Mouse (Mus musculus) embryonic facial prominence, embryonic 13.5 days (tissue): ENCODE results near the gene Sik2. TPM values are rescaled to one million over a fixed set of nuclear protein-coding genes. Genes with fewer than 3 reads are reported as not detected.

Experiments
- ATAC-seq: fragments of 200-750 bp; cut with Nextera tagmentation; 2 replicates; pipeline ENCODE4 v1.8.0; 2017; ENCODE audit warnings: low read depth; ENCODE audit not compliant: insufficient number of reproducible peaks, insufficient read depth, low FRiP score, low TSS enrichment
- H3K27ac ChIP-seq: fragments of 300-500 bp; sonication (generic); 2 replicates; pipeline ENCODE4 v1.5.1; 2015; ENCODE audit warnings: moderate library complexity, mild to moderate bottlenecking, inconsistent platforms
- H3K27me3 ChIP-seq: fragments of 300-500 bp; sonication (generic); 2 replicates; pipeline ENCODE4 v1.6.1; 2015; ENCODE audit warnings: mild to moderate bottlenecking, inconsistent platforms
- H3K36me3 ChIP-seq: fragments of 300-500 bp; sonication (generic); 2 replicates; pipeline ENCODE4 v1.6.1; 2015; ENCODE audit warnings: mild to moderate bottlenecking, inconsistent platforms
- H3K4me1 ChIP-seq: fragments of 300-500 bp; sonication (generic); 2 replicates; pipeline ENCODE4 v1.6.1; 2015; ENCODE audit warnings: inconsistent platforms
- H3K4me2 ChIP-seq: fragments of 300-500 bp; sonication (generic); 2 replicates; pipeline ENCODE4 v1.6.1; 2015; ENCODE audit warnings: moderate library complexity, mild to moderate bottlenecking, inconsistent platforms
- H3K4me3 ChIP-seq: fragments of 300-500 bp; sonication (generic); 2 replicates; pipeline ENCODE4 v1.5.1; 2015; ENCODE audit warnings: mild to moderate bottlenecking, inconsistent platforms
- H3K9ac ChIP-seq: fragments of 300-500 bp; sonication (generic); 2 replicates; pipeline ENCODE4 v1.6.1; 2015; ENCODE audit warnings: mild to moderate bottlenecking, inconsistent platforms
- H3K9me3 ChIP-seq: fragments of 300-500 bp; sonication (generic); 2 replicates; pipeline ENCODE4 v1.6.1; 2016; ENCODE audit warnings: inconsistent platforms
- WGBS: fragments of 180-500 bp; shearing (Covaris S2); methylation state at CpG from one replicate; pipeline ENCODE4 v1.1.7; 2015; ENCODE audit warnings: mixed read lengths; 5-methylcytosine and 5-hydroxymethylcytosine counted together
- polyA plus RNA-seq: library from polyadenylated mRNA; unstranded; fragments of >200 nt; fragmentation: Nextera tagmentation; extraction: Ambion mirVana; gene quantifications from 2 replicates; pipeline ENCODE4 v1.2.1, GENCODE M21; 2015

The Sik2 gene
- polyA plus RNA-seq, 1 experiment from 2014 or later, result 19.4 TPM

DNA sequence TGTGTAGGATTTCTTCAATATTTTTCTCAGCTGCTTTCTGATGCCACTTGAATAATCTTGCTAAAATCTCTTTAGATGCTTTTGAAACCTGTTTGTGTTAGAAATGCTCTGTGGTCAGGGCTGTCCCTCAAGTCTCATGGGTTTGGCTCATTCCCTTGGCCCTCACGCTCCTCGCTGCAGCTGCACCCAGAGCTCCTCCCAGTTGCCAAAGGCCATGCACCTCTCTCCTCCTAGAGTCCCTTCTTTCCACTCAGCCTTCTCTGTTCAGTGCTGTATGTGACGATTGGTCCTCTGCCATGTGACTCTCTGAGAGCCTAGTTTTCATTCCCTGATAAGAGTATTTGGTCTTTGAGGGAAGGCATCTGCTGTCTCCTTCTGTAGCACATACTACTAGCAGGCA lies 131.4 kb downstream of the Sik2 start:
- Histone ChIP-seq H3K4me2 (no peak overlapping the region), H3K36me3 (peaks cover 92% of the 10 kb centered on the region), H3K4me3 (no peak overlapping the region), H3K4me1 (peaks cover 5% of the 10 kb centered on the region; the same call in 1 of the 2 replicates), H3K27me3 (no peaks in the 10 kb centered on the region), H3K9me3 (no peaks in the 10 kb centered on the region), H3K27ac (no peak overlapping the region), H3K9ac (no peak overlapping the region)
- 80% methylated on average over 3 of the region's 3 CpGs for WGBS
- ATAC-seq, result no peak

DNA sequence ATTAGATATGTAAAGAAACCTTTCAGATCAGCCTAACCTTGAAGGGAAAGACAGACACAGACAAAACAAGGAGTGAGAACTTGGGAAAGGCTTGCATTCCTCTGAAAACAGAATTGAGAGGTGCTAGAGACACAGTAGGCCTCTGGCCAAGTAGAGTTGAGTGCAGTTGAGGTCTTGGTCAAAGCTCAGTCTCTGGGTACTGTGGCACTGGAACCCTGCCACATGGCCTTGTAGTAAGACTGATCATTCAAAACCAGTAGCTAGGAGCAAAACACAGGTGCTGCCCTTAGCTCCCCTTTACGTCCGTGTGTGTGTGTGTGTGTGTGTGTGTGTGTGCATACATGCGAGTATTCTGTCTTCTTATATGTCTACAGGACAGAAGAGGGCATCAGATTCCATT lies 132.6 kb downstream of the Sik2 start:
- 88% methylated on average over 3 of the region's 3 CpGs for WGBS
- Histone ChIP-seq H3K4me2 (no peak overlapping the region), H3K4me1 (peaks cover 5% of the 10 kb centered on the region; the same call in 1 of the 2 replicates), H3K36me3 (peaks cover 86% of the 10 kb centered on the region), H3K9me3 (no peaks in the 10 kb centered on the region), H3K27ac (no peak overlapping the region), H3K4me3 (no peak overlapping the region), H3K27me3 (no peaks in the 10 kb centered on the region), H3K9ac (no peak overlapping the region)
- ATAC-seq, result no peak

DNA sequence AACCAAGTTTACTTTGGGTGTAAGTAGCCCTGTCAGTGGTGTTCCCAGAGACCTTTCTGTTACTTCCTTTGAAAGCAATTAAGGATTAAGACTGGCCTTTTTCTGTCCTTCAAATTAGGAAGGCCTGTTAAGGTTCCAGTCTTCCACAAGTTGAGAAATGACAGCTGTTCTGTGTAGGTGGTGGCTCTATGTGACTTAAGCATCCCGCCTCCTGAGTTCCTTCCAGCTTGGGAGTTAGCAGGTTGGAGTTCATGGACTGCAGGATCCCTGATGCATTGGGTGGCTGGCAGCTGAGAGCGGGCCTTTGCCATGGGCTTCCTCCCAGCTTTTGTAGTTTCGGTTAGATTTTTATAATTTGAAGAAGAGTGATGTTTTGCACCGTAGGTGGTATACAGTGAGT lies 133.4 kb downstream of the Sik2 start:
- peaks cover 90% of the 10 kb centered on the region for H3K36me3 ChIP-seq
- H3K27me3 ChIP-seq, result no peaks in the 10 kb centered on the region
- H3K4me2 ChIP-seq, result no peak overlapping the region
- H3K4me3 ChIP-seq, result no peak overlapping the region
- no peak overlapping the region for H3K27ac ChIP-seq
- H3K9me3 ChIP-seq, result no peaks in the 10 kb centered on the region
- ATAC-seq, result no peak
- H3K9ac ChIP-seq, result no peak overlapping the region
- 92% methylated on average over 4 of the region's 4 CpGs for WGBS
- H3K4me1 ChIP-seq, result peaks cover 5% of the 10 kb centered on the region; the same call in 1 of the 2 replicates

DNA sequence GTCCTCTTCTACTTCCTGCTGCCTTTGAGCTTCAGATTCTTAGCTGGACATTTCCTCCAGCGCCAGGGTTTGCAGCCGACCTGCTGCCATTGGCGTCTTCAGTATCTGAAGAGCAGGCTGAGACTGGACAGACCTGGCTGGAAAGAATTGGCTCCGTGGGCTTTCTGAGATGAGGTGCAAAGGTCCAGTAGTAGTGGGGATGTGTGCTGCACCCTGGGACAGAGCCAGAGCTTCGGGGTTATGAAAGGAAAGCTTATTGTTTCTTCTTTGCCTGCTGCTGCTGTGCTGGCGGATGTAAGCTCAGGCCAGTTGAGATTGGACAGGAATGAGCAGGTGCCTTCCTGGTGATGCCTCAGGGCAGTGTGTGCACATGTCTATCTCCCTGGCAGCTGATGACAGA lies 134.8 kb downstream of the Sik2 start:
- no peak overlapping the region for H3K4me3 ChIP-seq
- no peak for ATAC-seq
- no peaks in the 10 kb centered on the region for H3K27me3 ChIP-seq
- H3K9ac ChIP-seq, result no peak overlapping the region
- peaks cover 88% of the 10 kb centered on the region for H3K36me3 ChIP-seq
- H3K4me2 ChIP-seq, result no peak overlapping the region
- H3K27ac ChIP-seq, result no peak overlapping the region
- 87% methylated on average over 6 of the region's 6 CpGs for WGBS
- H3K4me1 ChIP-seq, result no peaks in the 10 kb centered on the region
- H3K9me3 ChIP-seq, result no peaks in the 10 kb centered on the region

DNA sequence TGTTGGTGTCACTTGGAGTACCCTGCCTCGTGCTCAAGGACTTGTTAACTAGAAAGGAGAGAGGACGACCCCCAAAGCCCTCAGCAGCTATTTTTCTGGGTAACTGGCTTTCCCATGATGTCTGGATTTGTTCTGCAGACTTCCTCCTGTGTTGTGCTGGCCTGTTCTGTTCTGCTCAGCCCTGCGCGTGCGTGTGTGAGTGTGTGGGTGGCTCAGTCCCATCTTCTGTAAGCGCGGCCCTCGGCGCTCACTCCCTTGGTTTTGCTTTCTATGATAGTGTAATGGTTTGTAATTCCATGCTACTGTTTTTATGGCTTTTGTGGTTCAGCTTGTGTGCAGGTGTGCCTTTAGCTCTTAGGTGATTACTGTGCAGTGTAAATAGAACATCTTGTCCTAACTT lies 135.7 kb downstream of the Sik2 start:
- Histone ChIP-seq H3K4me3 (no peak overlapping the region), H3K4me2 (no peak overlapping the region), H3K4me1 (no peaks in the 10 kb centered on the region), H3K9ac (no peak overlapping the region), H3K9me3 (no peaks in the 10 kb centered on the region), H3K27ac (no peak overlapping the region), H3K27me3 (no peaks in the 10 kb centered on the region), H3K36me3 (peaks cover 87% of the 10 kb centered on the region)
- WGBS, result 90% methylated on average over 9 of the region's 9 CpGs
- ATAC-seq, result no peak

DNA sequence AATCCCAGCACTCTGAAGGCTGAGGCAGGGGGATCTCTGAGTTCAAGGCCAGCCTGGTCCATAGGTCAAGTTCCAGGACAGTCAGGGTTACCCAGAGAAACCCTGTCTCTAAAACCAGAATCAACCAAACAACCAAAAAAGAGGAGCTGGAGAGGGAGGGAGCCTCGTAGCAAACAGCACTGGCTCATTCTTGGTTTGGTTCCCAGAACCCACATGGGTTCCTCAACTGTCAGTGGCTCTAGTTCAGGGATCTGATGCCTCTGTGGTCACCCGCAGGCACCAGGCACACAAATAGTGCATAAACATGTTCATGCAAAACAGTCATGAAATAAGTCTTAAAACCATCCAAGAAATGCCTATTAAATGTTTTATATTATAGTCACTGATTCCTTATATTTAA lies 140.7 kb downstream of the Sik2 start:
- Histone ChIP-seq H3K4me1 (no peaks in the 10 kb centered on the region), H3K9me3 (no peaks in the 10 kb centered on the region), H3K4me3 (no peak overlapping the region), H3K36me3 (peaks cover 81% of the 10 kb centered on the region), H3K9ac (no peak overlapping the region), H3K27me3 (no peaks in the 10 kb centered on the region), H3K4me2 (no peak overlapping the region), H3K27ac (no peak overlapping the region)
- ATAC-seq, result no peak
- WGBS, result 87% methylated on average over 2 of the region's 2 CpGs

DNA sequence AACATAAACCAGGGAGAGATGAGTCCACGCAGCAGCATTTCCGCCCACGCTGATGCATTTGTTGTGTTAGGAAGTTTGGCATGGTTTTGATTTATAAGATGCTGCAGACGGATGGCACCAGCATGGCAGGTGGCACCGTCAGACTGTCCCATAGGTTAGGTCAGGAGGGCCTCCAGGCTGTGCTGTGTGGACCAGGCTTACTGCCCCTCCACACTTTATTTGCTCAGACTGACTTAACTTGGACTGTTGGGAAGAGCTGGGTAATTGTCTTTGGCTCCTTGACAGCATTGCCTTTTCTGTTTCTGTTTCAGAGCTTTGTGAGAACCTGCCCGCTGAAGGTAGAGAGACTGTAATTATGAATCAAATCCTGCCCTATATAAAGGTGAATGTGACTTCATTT lies 141.9 kb downstream of the Sik2 start:
- H3K27me3 ChIP-seq, result no peaks in the 10 kb centered on the region
- H3K4me2 ChIP-seq, result no peak overlapping the region
- no peaks in the 10 kb centered on the region for H3K9me3 ChIP-seq
- 91% methylated on average over 6 of the region's 6 CpGs for WGBS
- no peak for ATAC-seq
- H3K9ac ChIP-seq, result no peak overlapping the region
- no peaks in the 10 kb centered on the region for H3K4me1 ChIP-seq
- H3K36me3 ChIP-seq, result peaks cover 83% of the 10 kb centered on the region
- H3K4me3 ChIP-seq, result no peak overlapping the region
- no peak overlapping the region for H3K27ac ChIP-seq

DNA sequence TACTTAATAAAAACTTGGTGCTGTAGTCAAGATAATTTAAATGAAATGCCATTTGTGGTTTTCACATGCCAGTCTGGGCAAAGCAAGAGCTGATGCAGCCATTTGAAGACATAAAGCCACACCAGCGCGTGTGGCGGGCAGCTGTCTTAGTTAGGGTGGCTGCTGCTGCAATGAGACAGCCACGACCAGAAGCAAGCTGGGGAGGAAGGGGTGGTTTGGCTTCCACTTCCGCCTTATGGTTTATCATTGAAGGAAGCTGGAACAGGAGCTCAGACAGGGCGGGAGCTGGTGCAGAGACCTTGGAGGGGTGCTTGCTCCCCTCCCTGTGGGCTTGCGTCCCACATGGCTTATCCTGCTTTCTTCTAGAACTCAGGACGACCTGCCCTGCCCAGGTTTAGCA lies 143.1 kb downstream of the Sik2 start:
- H3K4me2 ChIP-seq, result no peak overlapping the region
- H3K9me3 ChIP-seq, result no peaks in the 10 kb centered on the region
- H3K27ac ChIP-seq, result no peak overlapping the region
- no peaks in the 10 kb centered on the region for H3K27me3 ChIP-seq
- no peaks in the 10 kb centered on the region for H3K4me1 ChIP-seq
- WGBS, result 76% methylated on average over 8 of the region's 8 CpGs
- no peak for ATAC-seq
- no peak overlapping the region for H3K4me3 ChIP-seq
- H3K36me3 ChIP-seq, result peaks cover 90% of the 10 kb centered on the region
- no peak overlapping the region for H3K9ac ChIP-seq

DNA sequence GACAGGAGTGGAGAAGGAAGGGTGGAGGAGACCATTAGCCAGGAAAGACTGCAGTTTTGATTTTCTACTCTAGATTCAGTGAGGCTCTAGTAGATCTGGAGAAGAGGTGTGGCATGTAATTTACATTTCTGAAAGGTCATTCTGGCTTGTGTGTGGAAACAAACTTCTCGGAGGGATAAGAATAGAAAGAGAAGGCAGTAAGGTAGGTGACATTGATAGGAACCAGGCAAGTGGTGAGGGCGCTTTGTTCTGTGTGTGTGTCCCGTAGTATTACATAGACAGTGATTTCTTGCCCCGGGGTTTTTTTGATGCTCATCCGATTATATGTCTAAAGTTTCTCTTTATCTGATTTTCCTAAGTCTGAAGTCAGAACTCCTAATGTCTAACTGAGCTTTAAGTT lies 144.0 kb downstream of the Sik2 start:
- H3K36me3 ChIP-seq, result peaks cover 90% of the 10 kb centered on the region
- no peaks in the 10 kb centered on the region for H3K4me1 ChIP-seq
- H3K27ac ChIP-seq, result no peak overlapping the region
- no peak overlapping the region for H3K9ac ChIP-seq
- H3K27me3 ChIP-seq, result no peaks in the 10 kb centered on the region
- 82% methylated on average over 5 of the region's 5 CpGs for WGBS
- H3K9me3 ChIP-seq, result no peaks in the 10 kb centered on the region
- H3K4me2 ChIP-seq, result no peak overlapping the region
- no peak overlapping the region for H3K4me3 ChIP-seq
- ATAC-seq, result no peak

DNA sequence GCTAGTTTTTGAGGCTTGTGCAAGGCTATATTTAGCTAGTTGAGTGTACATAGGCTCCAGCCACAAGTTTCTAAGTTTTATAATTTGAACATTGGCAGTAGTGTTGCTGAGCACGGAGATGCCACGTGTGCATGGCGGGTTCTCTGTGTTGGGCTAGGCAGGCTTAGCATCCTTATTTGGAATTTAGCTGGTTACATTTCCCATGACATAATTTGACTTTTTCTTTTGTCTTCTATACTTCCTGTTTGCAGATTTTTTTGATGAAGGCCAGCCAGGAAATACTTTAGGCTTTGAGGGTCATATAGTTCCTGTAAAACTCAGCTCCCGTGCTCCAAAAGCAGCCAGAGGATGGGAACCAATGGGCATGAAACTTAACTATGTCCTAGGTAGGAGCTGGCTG lies 145.0 kb downstream of the Sik2 start:
- H3K4me3 ChIP-seq, result no peak overlapping the region
- 86% methylated on average over 4 of the region's 4 CpGs for WGBS
- peaks cover 91% of the 10 kb centered on the region for H3K36me3 ChIP-seq
- no peak for ATAC-seq
- no peak overlapping the region for H3K27ac ChIP-seq
- no peaks in the 10 kb centered on the region for H3K9me3 ChIP-seq
- no peaks in the 10 kb centered on the region for H3K27me3 ChIP-seq
- H3K4me1 ChIP-seq, result no peaks in the 10 kb centered on the region
- H3K4me2 ChIP-seq, result no peak overlapping the region
- H3K9ac ChIP-seq, result no peak overlapping the region

DNA sequence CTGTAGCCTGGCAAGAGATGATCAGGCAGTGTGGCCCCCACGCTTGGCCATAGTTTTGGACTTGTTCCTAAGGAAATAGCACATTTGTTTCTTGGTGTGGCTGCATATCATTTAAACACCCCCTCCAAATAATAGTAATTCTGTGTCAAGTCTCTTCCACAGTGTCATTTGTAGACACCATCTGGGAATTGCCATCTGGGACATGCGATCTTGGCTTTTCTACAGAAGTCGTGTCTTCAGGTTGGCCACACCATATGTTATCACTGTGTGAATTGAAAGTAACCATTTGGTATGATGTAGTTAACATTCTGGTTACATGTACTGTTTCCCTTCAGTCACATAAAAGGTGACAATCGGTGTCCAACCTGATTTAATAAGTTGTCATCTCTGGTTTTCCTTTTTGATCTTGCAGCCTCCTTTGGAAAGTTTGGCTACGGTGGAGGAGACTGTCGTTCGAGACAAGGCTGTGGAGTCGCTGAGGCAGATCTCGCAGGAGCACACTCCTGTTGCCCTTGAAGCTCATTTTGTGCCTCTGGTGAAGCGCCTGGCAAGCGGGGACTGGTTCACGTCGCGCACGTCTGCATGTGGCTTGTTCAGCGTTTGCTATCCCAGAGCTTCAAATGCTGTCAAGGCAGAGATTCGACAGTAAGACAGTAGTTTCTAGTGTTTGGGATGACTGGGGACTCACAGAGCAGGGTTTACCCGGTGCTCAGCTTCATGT lies 147.6 kb downstream of the Sik2 start:
- H3K9me3 ChIP-seq, result no peaks in the 10 kb centered on the region
- H3K4me3 ChIP-seq, result no peak overlapping the region
- no peak overlapping the region for H3K27ac ChIP-seq
- peaks cover 7% of the 10 kb centered on the region for H3K4me1 ChIP-seq
- 91% methylated on average over 18 of the region's 18 CpGs for WGBS
- H3K36me3 ChIP-seq, result peaks cover 66% of the 10 kb centered on the region
- no peaks in the 10 kb centered on the region for H3K27me3 ChIP-seq
- no peak overlapping the region for H3K4me2 ChIP-seq
- H3K9ac ChIP-seq, result no peak overlapping the region
- ATAC-seq, result no peak

DNA sequence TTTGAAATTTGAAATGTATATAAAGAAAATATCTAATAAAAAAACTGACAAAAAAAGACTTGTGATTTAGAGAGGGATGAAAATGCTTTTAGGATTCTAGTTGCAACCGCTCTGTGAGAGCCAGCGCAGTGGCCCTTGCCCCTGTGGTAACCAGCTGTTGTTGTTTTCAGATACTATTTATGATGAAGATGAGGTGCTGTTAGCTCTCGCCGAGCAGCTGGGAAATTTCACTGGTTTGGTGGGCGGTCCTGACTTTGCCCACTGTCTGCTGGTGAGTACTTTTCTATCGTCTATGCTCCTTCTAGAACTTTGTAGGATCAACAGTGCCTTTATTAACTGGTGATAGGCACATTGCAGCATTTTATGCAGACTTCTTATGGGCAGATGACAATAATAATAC lies 150.2 kb downstream of the Sik2 start:
- Histone ChIP-seq H3K27ac (no peak overlapping the region), H3K4me3 (no peak overlapping the region), H3K4me1 (peaks cover 19% of the 10 kb centered on the region), H3K9ac (no peak overlapping the region), H3K27me3 (no peaks in the 10 kb centered on the region), H3K36me3 (peaks cover 45% of the 10 kb centered on the region), H3K9me3 (no peaks in the 10 kb centered on the region), H3K4me2 (no peak overlapping the region)
- ATAC-seq, result no peak
- WGBS, result 93% methylated on average over 6 of the region's 6 CpGs
